Comparison of ENCODE assay signal across 17 mouse cellular contexts in genomic region chr4:114625920-114626319, GRCm38 (mm10).
A peak's percentile ranks its signal among the peaks of the same experiment; 100 is the strongest.
DNase-seq lines count a peak whose midpoint lies in the region; ATAC-seq lines count a peak whose summit lies in the region.
"Had no signal": no experiment of that assay in that cellular context is flagged by ENCODE, and none has a peak within 500 bp of the region (broad histone marks: within the 10 kb centered on the region; RNA-seq: fewer than 3 reads in every experiment).

No protein-coding gene starts in this region.

- H3K4me2 ChIP-seq in lung, embryonic 15.5 days = no peak overlapping the region
- H3K4me2 ChIP-seq in neural tube, embryonic 13.5 days = no peak overlapping the region
- no peak overlapping the region for H3K4me2 ChIP-seq in neural tube, embryonic 15.5 days
- H3K4me2 ChIP-seq: forebrain, embryonic 15.5 days; heart, embryonic 11.5 days; heart, embryonic 15.5 days; hindbrain, embryonic 15.5 days had no signal

- H3K36me3 ChIP-seq in lung, embryonic 15.5 days = no peaks in the 10 kb centered on the region
- H3K36me3 ChIP-seq in neural tube, embryonic 13.5 days = no peaks in the 10 kb centered on the region
- H3K36me3 ChIP-seq in neural tube, embryonic 15.5 days = no peaks in the 10 kb centered on the region
- H3K36me3 ChIP-seq: forebrain, embryonic 15.5 days; heart, embryonic 15.5 days; hindbrain, embryonic 15.5 days had no signal

- WGBS in lung, embryonic 15.5 days = 65% methylated on average over 3 of the region's 3 CpGs
- 85% methylated on average over 3 of the region's 3 CpGs for WGBS in neural tube, embryonic 13.5 days
- 89% methylated on average over 3 of the region's 3 CpGs for WGBS in neural tube, embryonic 15.5 days

- no peak for DNase-seq in frontal cortex, postnatal 25 days (ENCODE audit: low spot score in 2 of 2)
- DNase-seq in lung, postnatal 14 days = no peak
- DNase-seq in embryo, embryonic 11 days = no peak
- DNase-seq: adrenal gland, postnatal 14 days; cerebellum, adult 18-20 months; cerebellum, adult 9-11 months; cerebellum, postnatal 36 days; gastrocnemius, postnatal 14 days; heart, adult 2 months had no signal

- H3K9me3 ChIP-seq in lung, embryonic 15.5 days = no peaks in the 10 kb centered on the region
- no peaks in the 10 kb centered on the region for H3K9me3 ChIP-seq in neural tube, embryonic 13.5 days
- no peaks in the 10 kb centered on the region for H3K9me3 ChIP-seq in neural tube, embryonic 15.5 days (replicated peaks)
- H3K9me3 ChIP-seq: forebrain, embryonic 15.5 days; heart, embryonic 15.5 days; hindbrain, embryonic 15.5 days had no signal

- no peak overlapping the region for H3K9ac ChIP-seq in lung, embryonic 15.5 days
- H3K9ac ChIP-seq in neural tube, embryonic 13.5 days = no peak overlapping the region
- H3K9ac ChIP-seq in neural tube, embryonic 15.5 days (replicated peaks) = no peak overlapping the region
- H3K9ac ChIP-seq: forebrain, embryonic 15.5 days; heart, embryonic 15.5 days; hindbrain, embryonic 15.5 days had no signal

- peaks cover 50% of the 10 kb centered on the region for H3K4me1 ChIP-seq in lung, embryonic 15.5 days
- H3K4me1 ChIP-seq in neural tube, embryonic 13.5 days (replicated peaks) = peaks cover 27% of the 10 kb centered on the region
- peaks cover 18% of the 10 kb centered on the region for H3K4me1 ChIP-seq in neural tube, embryonic 15.5 days

- peak; percentile 85 for ATAC-seq in frontal cortex, adult (ENCODE audit: low TSS enrichment)
- ATAC-seq in lung, embryonic 15.5 days (ENCODE audit: borderline replicate concordance, extremely low read depth, low FRiP score, low TSS enrichment) = no peak
- ATAC-seq in neural tube, embryonic 13.5 days (ENCODE audit: low read depth) = no peak
- ATAC-seq in neural tube, embryonic 15.5 days (ENCODE audit: low FRiP score) = no peak

- no peaks in the 10 kb centered on the region for H3K27me3 ChIP-seq in lung, embryonic 15.5 days
- H3K27me3 ChIP-seq in neural tube, embryonic 13.5 days = peaks cover 3% of the 10 kb centered on the region; the same call in 1 of the 2 replicates
- H3K27me3 ChIP-seq in neural tube, embryonic 15.5 days (replicated peaks) = no peaks in the 10 kb centered on the region
- H3K27me3 ChIP-seq: forebrain, embryonic 15.5 days; hindbrain, embryonic 15.5 days had no signal

- H3K27ac ChIP-seq in lung, embryonic 15.5 days = peak overlapping the region; percentile 82
- H3K27ac ChIP-seq in neural tube, embryonic 13.5 days (replicated peaks) = 0 out of 2 replicates have a peak overlapping the region, but pooled peaks have one; percentile 6
- H3K27ac ChIP-seq in neural tube, embryonic 15.5 days (replicated peaks) = no peak overlapping the region
- H3K27ac ChIP-seq: forebrain, embryonic 15.5 days; heart, adult 2 months; hindbrain, embryonic 15.5 days had no signal

- no peak overlapping the region for H3K4me3 ChIP-seq in lung, embryonic 15.5 days
- no peak overlapping the region for H3K4me3 ChIP-seq in neural tube, embryonic 13.5 days
- no peak overlapping the region for H3K4me3 ChIP-seq in neural tube, embryonic 15.5 days (replicated peaks)
- H3K4me3 ChIP-seq: forebrain, embryonic 15.5 days; heart, adult 2 months; heart, embryonic 15.5 days; hindbrain, embryonic 15.5 days had no signal
